Mouse (Mus musculus) thymus, adult 2 months (tissue): ENCODE measurements at regions not wholly inside any gene's neighbourhood (a gene's known extent, or its start where the extent isn't known, plus 50 kb on each side); places are given as distances from the start of the nearest gene placed in this dataset.

Source experiments
- CTCF ChIP-seq: fragments of 200-500 bp; IDR thresholded peaks from 2 replicates; pipeline ENCODE4 v1.5.1; 2012; ENCODE audit warnings: mild to moderate bottlenecking, control low read depth, low read length, moderate library complexity, borderline replicate concordance; ENCODE audit not compliant: control insufficient read depth, poor library complexity, insufficient read depth; ENCODE audit errors: extremely low read depth
- POLR2A ChIP-seq: fragments of 200-500 bp; IDR thresholded peaks from 2 replicates; pipeline ENCODE4 v1.6.1; 2012; ENCODE audit warnings: mild to moderate bottlenecking, low read length, control low read depth, moderate library complexity; ENCODE audit not compliant: control insufficient read depth, poor library complexity, insufficient read depth; ENCODE audit errors: extremely low read depth

- TF ChIP-seq CTCF (no peak), POLR2A (no peak)
Measured at GRCm38 (mm10) chr7:67440806-67441205, 68.1 kb upstream of the Mef2a start.
